Mouse (Mus musculus) intestine, embryonic 15.5 days (tissue): ENCODE results near the gene Wdr34. TPM values are rescaled to one million over a fixed set of nuclear protein-coding genes. Genes with fewer than 3 reads are reported as not detected.
A peak's percentile ranks its signal among the peaks of the same experiment; 100 is the strongest.

ENCODE experiments used
- ATAC-seq: fragments of 200-750 bp; cut with Nextera tagmentation; 2 replicates; pipeline ENCODE4 v1.8.0; 2017; ENCODE audit warnings: moderate TSS enrichment, moderate library complexity
- H3K27ac ChIP-seq: fragments of 300-500 bp; sonication (generic); 2 replicates; pipeline ENCODE4 v1.5.1; 2015; ENCODE audit warnings: mild to moderate bottlenecking, inconsistent platforms
- H3K27me3 ChIP-seq: fragments of 300-500 bp; sonication (generic); replicated peaks from 2 replicates; pipeline ENCODE4 v1.6.1; 2015; ENCODE audit warnings: inconsistent platforms
- H3K36me3 ChIP-seq: fragments of 300-500 bp; sonication (generic); 2 replicates; pipeline ENCODE4 v1.6.1; 2015; ENCODE audit warnings: inconsistent platforms
- H3K4me1 ChIP-seq: fragments of 300-500 bp; sonication (generic); replicated peaks from 2 replicates; pipeline ENCODE4 v1.6.1; 2015; ENCODE audit warnings: inconsistent platforms
- H3K4me2 ChIP-seq: fragments of 300-500 bp; sonication (generic); replicated peaks from 2 replicates; pipeline ENCODE4 v1.6.1; 2015; ENCODE audit warnings: mild to moderate bottlenecking, inconsistent platforms
- H3K4me3 ChIP-seq: fragments of 300-500 bp; sonication (generic); replicated peaks from 2 replicates; pipeline ENCODE4 v1.5.1; 2015; ENCODE audit warnings: inconsistent platforms
- H3K9ac ChIP-seq: fragments of 300-500 bp; sonication (generic); 2 replicates; pipeline ENCODE4 v1.6.1; 2015; ENCODE audit warnings: inconsistent platforms
- H3K9me3 ChIP-seq: fragments of 300-500 bp; sonication (generic); 2 replicates; pipeline ENCODE4 v1.6.1; 2016; ENCODE audit warnings: inconsistent platforms
- WGBS: fragments of 180-500 bp; shearing (Covaris S2); methylation state at CpG from one replicate; pipeline ENCODE4 v1.1.7; 2015; 5-methylcytosine and 5-hydroxymethylcytosine counted together
- polyA plus RNA-seq: library from polyadenylated mRNA; unstranded; fragments of >200 nt; fragmentation: Nextera tagmentation; extraction: Ambion mirVana; gene quantifications from 2 replicates; pipeline ENCODE4 v1.2.1, GENCODE M21; 2015

Wdr34 gene
- polyA plus RNA-seq, 1 experiment from 2014 or later, result 20.9 TPM

DNA sequence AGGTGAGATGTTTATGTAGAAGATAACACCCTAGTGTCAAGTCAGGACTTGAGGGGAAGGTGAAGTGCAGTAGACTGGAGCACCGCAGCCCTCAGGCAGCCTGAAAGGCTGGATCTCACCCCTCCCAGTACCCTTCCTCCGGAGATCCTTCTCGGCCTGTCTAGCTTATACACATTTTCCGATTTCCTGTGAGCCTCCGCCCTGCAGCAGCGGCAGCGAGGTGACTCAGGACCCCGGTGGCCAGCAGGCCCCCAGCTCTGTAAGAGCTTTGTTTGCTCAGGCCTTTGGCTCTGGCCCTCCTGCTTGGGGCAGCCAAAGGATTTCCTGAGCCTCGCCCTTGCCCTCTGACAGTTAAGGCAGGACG, 29.6 kb upstream of the Wdr34 start:
- 10% methylated on average over 10 of the region's 10 CpGs for WGBS
- peaks cover 3% of the 10 kb centered on the region; the same call in 1 of the 2 replicates for H3K36me3 ChIP-seq
- no peaks in the 10 kb centered on the region for H3K27me3 ChIP-seq
- peak overlapping the region; percentile 90 for H3K4me2 ChIP-seq
- no peak; the same call in 1 of the 2 replicates for ATAC-seq
- H3K9me3 ChIP-seq, result no peaks in the 10 kb centered on the region
- H3K4me1 ChIP-seq, result peaks cover 16% of the 10 kb centered on the region
- peak overlapping the region; percentile 56 for H3K4me3 ChIP-seq
- peak overlapping the region; percentile 61 for H3K9ac ChIP-seq
- H3K27ac ChIP-seq, result peak overlapping the region; percentile 81

DNA sequence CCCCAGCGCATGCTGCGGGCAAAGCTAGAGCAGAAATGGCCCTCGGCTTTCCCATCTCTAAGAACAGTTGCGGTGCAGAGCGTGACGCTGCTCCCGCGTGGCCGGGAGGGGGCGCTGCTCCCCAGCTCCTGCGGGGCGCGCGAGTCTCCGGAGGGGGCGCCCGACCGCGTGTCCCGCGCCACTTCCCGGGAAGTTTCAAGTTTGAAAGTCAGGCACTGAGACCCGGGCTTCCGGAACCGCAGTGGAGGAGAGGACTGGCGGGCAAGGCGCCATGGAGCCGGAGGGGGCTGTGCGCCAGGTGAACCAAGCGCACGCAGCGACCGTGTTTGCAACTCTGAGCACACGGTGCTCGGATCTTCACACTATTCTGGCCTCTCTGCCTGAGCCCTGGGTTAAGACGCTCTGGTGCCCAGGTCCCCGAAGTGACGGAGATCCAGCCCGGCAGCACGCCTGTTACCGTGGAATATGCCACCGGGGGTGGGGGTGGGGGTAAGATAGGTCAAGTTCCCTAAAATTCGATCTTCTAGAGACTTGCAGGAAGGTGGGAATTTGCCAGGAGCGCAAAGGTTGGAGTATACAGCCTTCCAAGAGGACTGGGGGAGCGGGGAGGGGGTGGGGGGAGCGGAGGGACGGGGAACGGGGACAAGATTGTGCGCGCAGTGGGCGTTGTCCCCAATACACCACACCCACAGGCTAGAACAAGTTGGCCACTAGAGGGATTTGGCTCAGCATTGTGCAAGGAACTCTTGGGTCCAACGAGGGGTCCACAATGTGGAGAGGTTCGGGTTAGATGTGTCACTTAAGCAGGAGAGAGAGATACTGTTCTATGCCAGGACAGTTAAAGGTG, 29.0 kb upstream of the Wdr34 start, which contains the start of gene Pkn3:
Gene Pkn3 (plus strand): TSS at position 183 of the 847 bp plus-strand sequence.
- under 1% methylated on average over 53 of the region's 53 CpGs for WGBS
- Histone ChIP-seq H3K4me1 (peaks cover 16% of the 10 kb centered on the region), H3K9ac (peak within 1 kb of the TSS; percentile 61), H3K4me3 (peak within 1 kb of the TSS; percentile 56), H3K36me3 (peaks cover 7% of the 10 kb centered on the region), H3K27me3 (no peaks in the 10 kb centered on the region), H3K9me3 (no peaks in the 10 kb centered on the region), H3K27ac (peak within 1 kb of the TSS; percentile 81), H3K4me2 (peak within 1 kb of the TSS; percentile 90)
- ATAC-seq, result peak; percentile 86

GRCm38 (mm10) chr2:30076959-30077358, 28.3 kb upstream of the Wdr34 start:
- peak overlapping the region; percentile 81; the same call in 1 of the 2 replicates for H3K27ac ChIP-seq
- ATAC-seq, result peak; percentile 25
- peaks cover 10% of the 10 kb centered on the region for H3K36me3 ChIP-seq
- H3K9me3 ChIP-seq, result no peaks in the 10 kb centered on the region
- H3K9ac ChIP-seq, result peak overlapping the region; percentile 61
- H3K4me1 ChIP-seq, result peaks cover 16% of the 10 kb centered on the region
- no peaks in the 10 kb centered on the region for H3K27me3 ChIP-seq
- peak overlapping the region; percentile 90 for H3K4me2 ChIP-seq
- peak overlapping the region; percentile 56; the same call in 1 of the 2 replicates for H3K4me3 ChIP-seq
- WGBS, result 63% methylated on average over 6 of the region's 6 CpGs

DNA sequence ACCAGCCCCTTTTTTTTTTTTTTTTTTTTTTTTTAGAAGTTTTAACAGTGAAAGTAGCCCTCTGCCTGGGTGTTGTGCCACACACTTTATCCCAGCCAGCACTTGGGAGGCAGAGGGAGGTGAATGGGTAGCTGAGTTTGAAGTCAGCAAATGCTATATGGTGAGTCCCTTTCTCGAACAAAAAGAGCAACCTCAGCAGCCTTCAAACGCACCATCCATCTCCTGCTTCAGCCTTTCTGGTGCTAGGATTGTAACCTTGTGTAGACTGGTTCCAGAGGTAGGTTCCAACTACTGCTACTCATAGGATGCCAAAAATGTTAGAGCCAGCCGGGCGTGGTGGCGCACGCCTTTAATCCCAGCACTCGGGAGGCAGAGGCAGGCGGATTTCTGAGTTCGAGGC, 27.8 kb upstream of the Wdr34 start:
- 91% methylated on average over 9 of the region's 9 CpGs for WGBS
- H3K27me3 ChIP-seq, result no peaks in the 10 kb centered on the region
- no peak overlapping the region for H3K4me3 ChIP-seq
- no peak overlapping the region for H3K4me2 ChIP-seq
- ATAC-seq, result no peak
- no peaks in the 10 kb centered on the region for H3K9me3 ChIP-seq
- no peak overlapping the region for H3K9ac ChIP-seq
- no peak overlapping the region for H3K27ac ChIP-seq
- peaks cover 10% of the 10 kb centered on the region for H3K36me3 ChIP-seq
- H3K4me1 ChIP-seq, result peaks cover 16% of the 10 kb centered on the region

- Histone ChIP-seq H3K9ac (no peak overlapping the region), H3K4me1 (peaks cover 16% of the 10 kb centered on the region), H3K27ac (no peak overlapping the region), H3K9me3 (no peaks in the 10 kb centered on the region), H3K36me3 (peaks cover 11% of the 10 kb centered on the region), H3K4me3 (no peak overlapping the region), H3K4me2 (no peak overlapping the region), H3K27me3 (no peaks in the 10 kb centered on the region)
- no peak for ATAC-seq
- WGBS, result 40% methylated on average over 3 of the region's 3 CpGs
These were observed 26.9 kb upstream of the Wdr34 start for GRCm38 (mm10) chr2:30075625-30076024.

GRCm38 (mm10) chr2:30073285-30073684, 24.6 kb upstream of the Wdr34 start:
- Histone ChIP-seq H3K4me2 (no peak overlapping the region), H3K4me3 (no peak overlapping the region), H3K36me3 (peaks cover 14% of the 10 kb centered on the region), H3K27ac (no peak overlapping the region), H3K4me1 (peaks cover 10% of the 10 kb centered on the region), H3K9ac (no peak overlapping the region), H3K27me3 (no peaks in the 10 kb centered on the region), H3K9me3 (no peaks in the 10 kb centered on the region)
- ATAC-seq, result no peak
- 79% methylated on average over 3 of the region's 3 CpGs for WGBS

GRCm38 (mm10) chr2:30072875-30073274, 24.2 kb upstream of the Wdr34 start:
- Histone ChIP-seq H3K9me3 (no peaks in the 10 kb centered on the region), H3K36me3 (peaks cover 14% of the 10 kb centered on the region), H3K27me3 (no peaks in the 10 kb centered on the region), H3K4me2 (no peak overlapping the region), H3K4me1 (peaks cover 7% of the 10 kb centered on the region), H3K9ac (no peak overlapping the region), H3K27ac (0 out of 2 replicates have a peak overlapping the region, but pooled peaks have one; percentile 6), H3K4me3 (no peak overlapping the region)
- no peak for ATAC-seq
- WGBS, result 77% methylated on average over 7 of the region's 7 CpGs

DNA sequence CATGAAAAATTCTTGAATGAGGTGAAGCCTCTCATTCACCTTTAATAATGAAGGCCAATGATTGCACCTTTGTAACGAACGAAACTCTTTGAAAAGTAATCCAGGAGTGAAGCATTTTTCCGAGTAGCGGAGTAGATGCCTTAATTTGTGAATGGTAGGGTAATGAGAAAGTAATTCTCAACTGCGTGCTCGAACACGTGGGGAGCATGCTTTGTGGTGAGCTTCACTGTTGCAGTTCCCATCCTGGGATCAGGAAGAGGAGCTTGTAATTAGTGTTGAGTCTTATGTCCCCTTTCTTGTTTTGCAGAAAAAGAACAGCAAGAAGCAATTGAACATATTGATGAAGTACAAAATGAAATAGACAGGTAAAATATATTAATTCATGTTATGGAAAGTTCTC, 19.3 kb upstream of the Wdr34 start:
- Histone ChIP-seq H3K27me3 (no peaks in the 10 kb centered on the region), H3K9ac (peak overlapping the region; percentile 99), H3K4me3 (peak overlapping the region; percentile 100), H3K4me2 (peak overlapping the region; percentile 59), H3K4me1 (peaks cover 9% of the 10 kb centered on the region; the same call in 1 of the 2 replicates), H3K36me3 (peaks cover 9% of the 10 kb centered on the region), H3K9me3 (no peaks in the 10 kb centered on the region), H3K27ac (no peak overlapping the region)
- 16% methylated on average over 7 of the region's 7 CpGs for WGBS
- ATAC-seq, result no peak

- under 1% methylated on average over 56 of the region's 69 CpGs for WGBS
- H3K4me3 ChIP-seq, result peak overlapping the region; percentile 100
- ATAC-seq, result peak; percentile 13
- H3K27ac ChIP-seq, result peak overlapping the region; percentile 100
- peaks cover 9% of the 10 kb centered on the region; the same call in 1 of the 2 replicates for H3K4me1 ChIP-seq
- H3K9ac ChIP-seq, result peak overlapping the region; percentile 99
- no peaks in the 10 kb centered on the region for H3K27me3 ChIP-seq
- peaks cover 4% of the 10 kb centered on the region; the same call in 1 of the 2 replicates for H3K36me3 ChIP-seq
- no peaks in the 10 kb centered on the region for H3K9me3 ChIP-seq
- H3K4me2 ChIP-seq, result peak overlapping the region; percentile 59
These were observed 18.6 kb upstream of the Wdr34 start for GRCm38 (mm10) chr2:30067031-30067888.

DNA sequence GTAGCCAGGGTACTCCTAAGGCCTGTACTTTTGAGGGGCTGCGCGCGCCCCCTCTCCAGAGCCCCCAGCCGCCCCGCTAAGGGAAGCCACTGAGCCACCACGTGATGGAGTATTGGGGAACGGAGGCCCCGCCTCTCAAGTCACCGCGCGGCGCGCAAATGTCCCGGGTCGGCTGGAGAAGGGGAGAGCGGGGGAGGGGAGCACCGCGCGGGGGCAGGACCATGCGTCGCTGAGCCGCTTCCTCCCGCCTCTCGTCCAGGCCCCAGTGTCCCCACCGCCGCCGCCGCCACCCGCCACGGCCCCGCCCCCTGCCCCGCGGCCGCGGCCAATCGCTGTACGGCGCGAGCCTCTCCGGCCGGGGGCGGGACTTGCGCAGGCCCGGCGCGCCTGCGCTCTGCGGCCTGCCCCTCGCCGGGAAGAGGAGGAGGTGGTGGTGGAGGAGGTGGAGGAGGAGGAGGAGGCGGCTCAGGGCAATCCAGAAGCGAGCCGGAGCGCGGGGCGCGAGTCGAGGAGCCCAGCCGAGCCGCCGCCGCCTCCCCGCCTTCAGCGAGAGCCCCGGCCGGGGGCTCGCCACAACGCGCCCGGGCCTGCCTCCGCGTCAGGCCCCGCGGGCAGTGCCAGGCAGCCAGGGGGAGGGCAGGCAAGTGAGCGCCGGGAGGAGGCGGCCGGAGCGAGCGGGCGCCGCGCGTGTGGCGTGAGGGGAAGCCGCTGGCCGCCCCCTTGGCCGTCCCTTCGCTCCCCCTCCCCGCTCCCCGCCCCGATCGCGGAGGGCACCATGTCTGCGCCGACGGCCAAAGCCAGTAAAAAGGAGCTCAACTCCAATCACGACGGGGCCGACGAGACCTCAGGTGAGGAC, 17.6 kb upstream of the Wdr34 start:
- Histone ChIP-seq H3K4me3 (peak overlapping the region; percentile 100), H3K36me3 (peaks cover 4% of the 10 kb centered on the region; the same call in 1 of the 2 replicates), H3K9me3 (no peaks in the 10 kb centered on the region), H3K9ac (peak overlapping the region; percentile 99), H3K27ac (peak overlapping the region; percentile 100), H3K27me3 (no peaks in the 10 kb centered on the region), H3K4me1 (peaks cover 9% of the 10 kb centered on the region; the same call in 1 of the 2 replicates), H3K4me2 (peak overlapping the region; percentile 82)
- WGBS, result 0% methylated on average over 65 of the region's 101 CpGs
- peak; percentile 92 for ATAC-seq

DNA sequence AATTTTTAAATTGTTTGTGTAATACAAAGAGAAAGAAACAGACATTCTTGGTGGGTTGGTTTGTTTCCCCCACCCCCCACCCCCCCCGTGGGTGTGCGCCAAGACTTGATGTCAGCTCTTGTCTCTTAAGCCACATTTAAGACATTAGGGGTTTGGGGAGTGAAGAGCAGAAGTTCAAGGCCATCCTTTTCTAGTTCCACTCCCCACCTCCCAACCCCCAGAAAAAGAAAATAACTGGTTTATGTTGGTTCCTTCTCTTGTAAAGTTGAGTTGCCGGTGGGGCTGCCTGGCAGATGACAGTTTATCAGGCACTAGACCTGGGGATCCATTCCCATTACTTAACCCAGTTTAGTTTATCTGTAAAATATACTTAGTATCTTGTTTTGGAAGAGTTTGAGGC, 15.6 kb upstream of the Wdr34 start:
- Histone ChIP-seq H3K9ac (peak overlapping the region; percentile 81), H3K9me3 (no peaks in the 10 kb centered on the region), H3K4me1 (peaks cover 9% of the 10 kb centered on the region; the same call in 1 of the 2 replicates), H3K4me2 (peak overlapping the region; percentile 89), H3K36me3 (no peaks in the 10 kb centered on the region), H3K27ac (no peak overlapping the region), H3K4me3 (peak overlapping the region; percentile 63), H3K27me3 (no peaks in the 10 kb centered on the region)
- no peak for ATAC-seq
- WGBS, result 21% methylated on average over 3 of the region's 3 CpGs
